Mouse (Mus musculus) cerebellum, adult (tissue): Measurements from ENCODE around the gene Casp2.
A peak's percentile ranks its signal among the peaks of the same experiment; 100 is the strongest.

Experiments
- ATAC-seq: cut with Nextera tagmentation; 2 replicates; pipeline ENCODE4 v1.9.2; 2017; ENCODE audit warnings: mild to moderate bottlenecking, moderate library complexity, mixed read lengths; ENCODE audit not compliant: insufficient number of reproducible peaks, low FRiP score, low TSS enrichment

The Casp2 gene

DNA sequence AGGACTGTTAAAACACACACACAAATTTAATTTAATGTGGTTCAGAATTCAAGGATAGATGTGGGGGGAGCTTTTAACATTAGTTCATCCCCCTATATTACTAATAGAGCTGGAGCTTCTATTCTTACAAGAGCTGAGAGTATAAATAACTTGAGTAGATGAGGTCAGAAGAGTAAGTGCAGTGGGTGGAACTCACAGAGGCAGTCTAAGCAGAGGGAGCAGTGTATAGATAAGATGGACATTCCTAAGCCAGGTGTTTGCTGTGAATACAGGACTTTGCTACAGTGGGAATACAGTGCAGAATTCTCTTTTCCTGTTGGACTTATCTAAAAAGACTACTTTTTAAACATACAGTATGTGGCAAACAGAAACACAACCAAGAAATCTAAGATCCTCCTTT is 6.0 kb downstream of the Casp2 start:
- ATAC-seq: no peak

GRCm38 (mm10) chr6:42276151-42276550 is 11.4 kb downstream of the Casp2 start:
- no peak for ATAC-seq

- ATAC-seq: no peak
Measured at GRCm38 (mm10) chr6:42282865-42283528, 18.2 kb downstream of the Casp2 start.

- no peak for ATAC-seq
Measured at GRCm38 (mm10) chr6:42286448-42286847, 21.7 kb downstream of the Casp2 start, which contains the start of gene Clcn1. Gene Clcn1, plus strand, starts transcription at chr6:42286685.

DNA sequence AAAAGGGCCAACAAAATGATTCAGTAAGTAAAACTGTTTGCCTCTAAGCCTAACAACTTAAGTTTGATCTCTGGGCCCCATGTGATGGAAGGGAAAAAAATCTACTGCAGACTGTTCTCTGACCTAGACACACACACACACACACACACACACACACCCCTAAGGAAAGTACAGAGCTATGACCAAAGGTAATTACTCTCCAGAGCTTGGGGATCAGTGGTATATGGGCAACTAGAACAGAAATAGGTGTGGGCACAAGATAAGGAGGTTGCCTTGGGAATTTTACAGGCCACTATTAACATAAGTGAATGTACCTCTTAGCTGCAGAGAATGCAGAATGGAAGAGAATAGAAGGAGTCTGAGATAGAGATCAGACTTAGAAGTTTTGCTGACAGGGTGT is 22.8 kb downstream of the Casp2 start:
- ATAC-seq: no peak

- ATAC-seq: no peak
Measured at GRCm38 (mm10) chr6:42293327-42293726, 28.5 kb downstream of the Casp2 start.

- no peak for ATAC-seq
Measured at GRCm38 (mm10) chr6:42295549-42296094, 30.8 kb downstream of the Casp2 start.

GRCm38 (mm10) chr6:42299362-42299761 is 34.6 kb downstream of the Casp2 start:
- no peak for ATAC-seq

DNA sequence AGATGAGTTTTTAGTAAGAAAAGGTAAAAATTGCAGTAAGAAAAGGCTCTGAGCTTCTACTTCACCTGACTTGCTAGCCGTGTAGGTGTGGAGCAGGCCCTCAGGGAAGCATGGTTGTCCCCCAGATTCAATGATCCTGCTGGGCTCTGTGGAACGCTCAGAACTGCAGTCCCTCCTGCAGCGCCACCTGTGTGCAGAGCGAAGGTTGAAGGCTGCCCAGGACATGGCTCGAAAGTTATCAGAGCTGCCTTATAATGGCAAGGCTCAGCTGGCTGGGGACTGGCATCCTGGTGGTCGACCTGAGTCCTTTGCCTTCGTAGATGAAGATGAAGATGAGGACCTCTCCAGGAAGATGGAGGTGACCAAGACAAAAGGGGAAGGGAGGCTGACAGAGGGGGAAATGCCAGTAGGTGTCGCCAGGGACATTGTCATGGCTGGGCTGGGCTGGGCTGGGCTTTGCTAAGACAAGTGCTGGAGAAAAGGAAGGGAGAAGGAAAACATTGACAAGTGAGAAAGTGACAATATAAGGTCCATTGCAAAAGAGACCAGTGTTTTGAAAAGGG is 45.1 kb downstream of the Casp2 start:
- ATAC-seq: peak; percentile 57; the same call in 1 of the 2 replicates

- ATAC-seq: no peak
Measured at GRCm38 (mm10) chr6:42310427-42311053, 45.8 kb downstream of the Casp2 start.

DNA sequence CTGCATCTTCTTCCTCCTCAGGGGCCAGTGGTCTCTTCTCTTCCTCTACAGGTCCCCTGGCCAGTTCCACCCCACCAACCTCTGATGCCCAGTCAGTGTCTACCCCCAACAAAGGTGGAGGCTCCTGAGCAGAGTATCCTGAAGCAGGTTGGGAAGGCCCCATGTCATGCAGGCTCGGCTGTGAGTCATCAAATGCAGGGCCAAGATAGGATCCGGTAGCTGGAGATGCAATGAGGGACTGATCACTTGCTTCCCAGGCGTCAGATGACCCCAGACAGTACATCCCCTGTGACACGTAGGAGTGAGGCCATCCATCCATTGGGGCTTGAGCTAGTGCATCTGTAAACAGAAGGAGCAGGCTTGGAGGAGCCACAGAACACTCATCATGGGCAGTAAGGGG is 53.5 kb downstream of the Casp2 start:
- no peak for ATAC-seq

GRCm38 (mm10) chr6:42323371-42324066 is 58.7 kb downstream of the Casp2 start:
- ATAC-seq: peak; percentile 24

GRCm38 (mm10) chr6:42324067-42324481 is 59.3 kb downstream of the Casp2 start:
- ATAC-seq: peak; percentile 62

DNA sequence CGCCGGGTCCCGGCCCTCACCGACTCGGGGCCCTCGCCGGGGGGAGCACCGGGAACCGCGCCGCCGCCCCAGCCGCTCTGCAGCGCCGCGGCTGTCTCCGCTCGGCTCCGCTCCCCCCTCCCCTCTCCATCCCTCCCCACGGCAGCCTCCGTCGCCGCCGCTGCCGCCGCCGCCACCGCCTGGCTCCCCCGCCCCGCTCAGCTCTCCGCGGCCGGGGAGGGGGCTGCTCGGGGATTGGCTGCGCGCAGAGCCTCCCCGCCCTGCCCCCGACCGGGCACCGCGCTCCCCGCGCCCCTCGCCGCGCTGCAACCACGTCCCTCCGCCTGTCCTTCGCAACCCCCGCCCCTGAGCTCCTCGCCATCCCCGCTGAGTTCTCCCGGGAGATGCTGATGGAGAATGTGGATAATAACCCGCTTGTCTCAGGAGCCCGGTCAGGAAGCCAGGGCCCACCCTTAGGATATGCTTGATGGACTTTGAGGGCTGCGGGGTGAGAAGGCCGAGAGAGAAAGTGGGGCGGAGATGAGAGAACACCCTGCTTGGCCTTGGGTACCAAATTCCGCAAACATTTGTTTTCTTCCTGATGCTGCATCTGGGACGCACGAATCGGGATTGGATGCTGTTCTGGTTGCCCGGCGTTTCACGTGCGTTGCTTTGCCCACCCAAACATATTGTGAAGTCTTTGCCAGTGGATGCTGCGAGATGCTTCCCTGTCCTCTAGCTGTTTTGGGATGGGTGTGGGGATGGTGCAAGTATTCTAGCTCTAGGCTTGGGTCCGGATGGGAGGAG is 59.9 kb downstream of the Casp2 start, which contains the start of gene Fam131b:
TSS of gene Fam131b (minus strand) at position 162 of the 786 bp plus-strand sequence.
- ATAC-seq: peak; percentile 69

DNA sequence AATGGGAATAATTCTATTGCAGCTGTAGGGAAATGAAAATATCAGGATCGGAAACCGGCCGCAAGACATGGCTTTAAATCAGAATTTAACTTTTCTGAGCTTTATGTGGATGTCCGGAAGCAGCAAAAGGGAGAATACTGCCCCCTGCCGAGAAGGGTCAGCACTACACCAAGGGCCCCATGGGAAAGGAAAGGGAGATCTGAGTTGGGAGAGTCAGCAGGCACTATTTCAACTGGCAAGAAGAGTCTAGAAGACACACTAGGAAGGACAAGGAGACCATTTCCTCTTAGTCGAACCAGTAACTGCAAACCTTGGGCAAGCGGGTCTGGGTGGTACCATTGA is 60.5 kb downstream of the Casp2 start:
- ATAC-seq: peak; percentile 17; the same call in 1 of the 2 replicates

GRCm38 (mm10) chr6:42326509-42326908 is 61.7 kb downstream of the Casp2 start:
- ATAC-seq: no peak

DNA sequence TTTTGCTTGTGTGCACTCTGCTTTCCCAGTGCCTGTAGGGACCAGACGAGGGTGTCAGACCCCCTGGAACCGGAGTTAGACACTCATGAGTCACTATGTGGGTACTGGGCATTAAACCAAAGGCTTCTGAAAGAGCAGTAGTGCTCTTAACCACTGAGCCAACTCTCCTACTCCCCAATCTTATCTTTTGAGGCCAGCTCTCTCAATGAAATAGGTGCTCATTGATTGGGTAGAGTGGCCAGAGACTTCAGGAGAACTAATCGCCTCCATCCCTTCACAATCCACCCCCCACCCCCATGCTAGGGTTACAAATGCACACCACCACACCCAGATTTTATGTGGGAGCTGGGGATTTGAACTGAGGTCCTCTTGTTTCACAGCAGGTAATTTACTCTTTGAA is 64.0 kb downstream of the Casp2 start:
- ATAC-seq: no peak

- peak; percentile 83 for ATAC-seq
Measured at GRCm38 (mm10) chr6:42330216-42330615, 65.4 kb downstream of the Casp2 start.

DNA sequence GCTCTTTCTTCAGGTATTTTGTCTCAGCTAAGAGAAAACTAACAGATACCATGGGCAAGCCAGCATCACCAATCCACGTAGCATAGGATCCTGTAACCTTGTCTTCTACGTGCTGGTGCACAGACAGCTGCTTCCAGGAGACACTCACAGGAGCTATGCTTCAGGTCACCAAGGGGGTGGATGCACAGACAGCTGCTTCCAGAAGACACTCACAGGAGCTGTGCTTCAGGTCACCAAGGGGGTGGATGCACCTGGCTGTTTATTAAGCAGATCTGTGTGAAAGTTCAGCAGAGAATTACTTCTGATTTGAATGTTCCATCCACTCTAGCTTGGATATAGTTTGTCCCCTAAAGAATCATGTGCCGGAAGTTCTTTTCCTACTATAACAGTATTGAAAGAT is 66.2 kb downstream of the Casp2 start:
- ATAC-seq: no peak
